Mouse (Mus musculus) limb, embryonic 10.5 days (tissue): ENCODE data around the gene B430306N03Rik. TPM values are rescaled to one million over a fixed set of nuclear protein-coding genes. Genes with fewer than 3 reads are reported as not detected.
"Not testable (repeated sequence)": the region's sequence is repeated elsewhere in the genome, so short reads cannot be mapped to it uniquely, and the experiment has no call there.

Source experiments
- DNase-seq: peaks from one replicate; pipeline ENCODE4 v3.0.0-alpha.2; 2017; ENCODE audit warnings: low spot score
- H3K27ac ChIP-seq: fragments of 300-500 bp; sonication (generic); 2 replicates; pipeline ENCODE4 v1.5.1; 2016; ENCODE audit warnings: mild to moderate bottlenecking
- H3K27me3 ChIP-seq: fragments of 300-500 bp; sonication (generic); 2 replicates; pipeline ENCODE4 v1.6.1; 2016; ENCODE audit warnings: low read depth, mild to moderate bottlenecking; ENCODE audit not compliant: poor library complexity, severe bottlenecking
- H3K36me3 ChIP-seq: fragments of 300-500 bp; sonication (generic); 2 replicates; pipeline ENCODE4 v1.6.1; 2016; ENCODE audit warnings: mild to moderate bottlenecking, moderate library complexity
- H3K4me1 ChIP-seq: fragments of 300-500 bp; sonication (generic); 2 replicates; pipeline ENCODE4 v1.6.1; 2016
- H3K4me3 ChIP-seq: fragments of 300-500 bp; sonication (generic); 2 replicates; pipeline ENCODE4 v1.5.1; 2016; ENCODE audit warnings: mild to moderate bottlenecking, moderate library complexity
- H3K9me3 ChIP-seq: fragments of 300-500 bp; sonication (generic); replicated peaks from 2 replicates; pipeline ENCODE4 v1.6.1; 2016; ENCODE audit warnings: mild to moderate bottlenecking
- WGBS: fragments of 180-500 bp; shearing (Covaris S2); methylation state at CpG from one replicate; pipeline ENCODE4 v1.1.7; 2016; 5-methylcytosine and 5-hydroxymethylcytosine counted together
- polyA plus RNA-seq: library from polyadenylated mRNA; unstranded; fragments of >200 nt; fragmentation: Nextera tagmentation; extraction: Ambion mirVana; gene quantifications from 2 replicates; pipeline ENCODE4 v1.2.1, GENCODE M21; 2016

The B430306N03Rik gene
- polyA plus RNA-seq, 1 experiment from 2014 or later: not detected

DNA sequence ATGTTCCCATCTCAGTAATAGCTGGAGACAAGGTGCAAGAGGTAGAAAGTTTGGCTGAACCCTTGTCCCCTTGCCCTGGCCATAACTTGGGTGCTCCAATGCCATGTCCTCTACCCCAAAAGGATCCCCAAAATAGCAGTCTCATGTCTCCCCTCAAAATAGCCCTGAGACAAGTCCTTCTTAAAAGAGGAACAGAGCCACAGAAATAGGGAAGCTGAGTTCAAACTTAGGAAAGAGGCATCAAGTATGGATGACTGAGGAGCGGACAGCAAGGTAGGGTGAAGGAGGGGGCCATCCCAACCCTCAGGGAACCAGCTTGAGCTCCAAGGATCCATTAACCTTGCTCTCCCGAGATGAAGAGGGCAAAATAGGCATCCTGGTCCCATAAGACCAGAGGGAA, 31.3 kb downstream of the B430306N03Rik start:
- Histone ChIP-seq H3K4me1 (0 out of 2 replicates have a peak, but pooled peaks cover 2% of the 10 kb centered on the region), H3K4me3 (no peak overlapping the region), H3K27ac (no peak overlapping the region), H3K9me3 (no peaks in the 10 kb centered on the region), H3K27me3 (no peaks in the 10 kb centered on the region), H3K36me3 (no peaks in the 10 kb centered on the region)
- 80% methylated on average over 2 of the region's 2 CpGs for WGBS
- DNase-seq: no peak

DNA sequence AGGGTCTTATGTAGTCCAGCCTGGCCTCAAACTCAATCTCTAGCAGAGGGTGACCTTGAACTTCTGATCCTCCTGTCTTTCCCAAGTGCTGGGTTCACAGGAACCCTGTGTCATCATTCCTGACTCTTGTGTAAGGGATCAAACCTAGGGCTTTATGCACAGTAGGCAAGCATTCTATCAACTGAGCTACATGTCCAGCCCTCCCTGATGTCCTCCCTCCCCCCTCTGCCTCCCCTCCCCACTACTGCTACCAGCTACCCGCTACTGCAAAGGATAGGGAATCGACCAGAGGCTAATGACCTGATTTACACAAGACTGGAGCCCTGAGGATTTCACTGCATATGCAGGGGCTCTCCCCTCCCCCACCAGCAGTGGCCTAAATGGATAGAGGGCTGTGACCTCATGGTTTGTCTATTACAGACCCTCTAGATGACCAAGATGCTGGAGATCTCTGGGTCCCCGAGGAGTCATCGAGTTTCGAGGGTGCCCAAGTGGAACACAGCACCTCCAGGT, 34.8 kb downstream of the B430306N03Rik start:
- no peak for DNase-seq
- Histone ChIP-seq H3K27ac (no peak overlapping the region), H3K36me3 (no peaks in the 10 kb centered on the region), H3K9me3 (no peaks in the 10 kb centered on the region), H3K4me3 (no peak overlapping the region), H3K27me3 (no peaks in the 10 kb centered on the region), H3K4me1 (0 out of 2 replicates have a peak, but pooled peaks cover 2% of the 10 kb centered on the region)
- 85% methylated on average over 5 of the region's 5 CpGs for WGBS

GRCm38 (mm10) chr17:48352976-48353375, 37.0 kb downstream of the B430306N03Rik start:
- H3K36me3 ChIP-seq, H3K9me3 ChIP-seq, H3K27ac ChIP-seq, H3K27me3 ChIP-seq, H3K4me1 ChIP-seq, H3K4me3 ChIP-seq, DNase-seq: not testable (repeated sequence)
- 87% methylated on average over 7 of the region's 7 CpGs for WGBS

GRCm38 (mm10) chr17:48355822-48356221, 39.9 kb downstream of the B430306N03Rik start:
- H3K36me3 ChIP-seq: no peaks in the 10 kb centered on the region
- no peak for DNase-seq
- WGBS: 93% methylated on average over 3 of the region's 3 CpGs

DNA sequence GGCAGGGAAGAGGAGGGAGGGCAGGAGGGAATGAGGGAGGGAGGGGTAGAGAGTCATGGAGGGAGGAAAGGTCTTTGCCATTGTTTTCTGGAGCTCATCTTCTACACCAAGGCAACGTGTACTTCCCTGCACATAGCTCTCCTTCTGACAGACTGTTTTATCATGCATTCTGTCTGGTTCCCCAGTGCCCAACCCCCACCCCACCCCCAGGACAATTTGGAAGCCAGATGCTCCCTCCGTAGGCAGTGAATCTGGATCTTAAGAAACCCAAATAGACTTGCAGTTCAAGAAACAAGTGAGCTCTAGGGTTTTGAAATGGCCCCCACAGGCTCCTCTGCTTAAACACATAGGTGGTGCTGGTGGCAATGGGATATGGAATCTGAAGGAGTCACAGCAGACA, 42.0 kb downstream of the B430306N03Rik start:
- Histone ChIP-seq H3K9me3 (no peaks in the 10 kb centered on the region), H3K4me1 (no peaks in the 10 kb centered on the region), H3K4me3 (no peak overlapping the region), H3K36me3 (no peaks in the 10 kb centered on the region), H3K27me3 (no peaks in the 10 kb centered on the region), H3K27ac (no peak overlapping the region)
- no peak for DNase-seq
- 66% methylated on average over 2 of the region's 2 CpGs for WGBS

More at GRCm38 (mm10) chr17:48355822-48356221, 39.9 kb downstream of the B430306N03Rik start:
- H3K27ac ChIP-seq: no peak overlapping the region
- H3K9me3 ChIP-seq: no peaks in the 10 kb centered on the region
- H3K4me1 ChIP-seq: 0 out of 2 replicates have a peak, but pooled peaks cover 1% of the 10 kb centered on the region
- no peak overlapping the region for H3K4me3 ChIP-seq
- no peaks in the 10 kb centered on the region for H3K27me3 ChIP-seq

DNA sequence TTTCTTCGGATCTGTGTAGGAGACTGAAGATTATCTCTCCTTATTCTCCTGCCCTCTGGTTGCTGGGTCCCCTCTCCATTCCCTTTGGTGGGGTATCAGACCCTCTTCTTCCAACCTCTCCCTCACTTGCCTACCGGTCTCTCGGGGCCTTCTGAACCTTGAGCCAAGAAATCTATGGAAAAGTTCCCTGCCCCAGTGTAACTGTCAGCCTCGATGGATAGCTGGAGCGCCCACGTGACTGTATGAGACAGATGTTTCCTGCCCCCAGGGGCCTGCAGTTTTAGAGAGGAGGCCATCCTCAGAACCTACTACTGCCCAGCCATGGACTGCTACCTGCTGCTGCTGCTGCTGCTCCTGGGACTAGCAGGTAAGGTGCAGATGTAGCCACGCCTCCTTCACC, 43.7 kb downstream of the B430306N03Rik start, which contains the start of gene Treml1:
Gene Treml1 (plus strand): TSS at position 301 of the 400 bp plus-strand sequence.
- no peaks in the 10 kb centered on the region for H3K9me3 ChIP-seq
- no peaks in the 10 kb centered on the region for H3K27me3 ChIP-seq
- H3K36me3 ChIP-seq: no peaks in the 10 kb centered on the region
- H3K4me1 ChIP-seq: no peaks in the 10 kb centered on the region
- H3K27ac ChIP-seq: no peak within 1 kb of the TSS
- no peak within 1 kb of the TSS for H3K4me3 ChIP-seq
- DNase-seq: no peak
- 71% methylated on average over 7 of the region's 7 CpGs for WGBS

GRCm38 (mm10) chr17:48360462-48360861, 44.5 kb downstream of the B430306N03Rik start:
- Histone ChIP-seq H3K9me3 (no peaks in the 10 kb centered on the region), H3K36me3 (no peaks in the 10 kb centered on the region), H3K4me1 (no peaks in the 10 kb centered on the region), H3K4me3 (no peak overlapping the region), H3K27ac (no peak overlapping the region), H3K27me3 (no peaks in the 10 kb centered on the region)
- WGBS: 72% methylated on average over 4 of the region's 4 CpGs
- DNase-seq: no peak

DNA sequence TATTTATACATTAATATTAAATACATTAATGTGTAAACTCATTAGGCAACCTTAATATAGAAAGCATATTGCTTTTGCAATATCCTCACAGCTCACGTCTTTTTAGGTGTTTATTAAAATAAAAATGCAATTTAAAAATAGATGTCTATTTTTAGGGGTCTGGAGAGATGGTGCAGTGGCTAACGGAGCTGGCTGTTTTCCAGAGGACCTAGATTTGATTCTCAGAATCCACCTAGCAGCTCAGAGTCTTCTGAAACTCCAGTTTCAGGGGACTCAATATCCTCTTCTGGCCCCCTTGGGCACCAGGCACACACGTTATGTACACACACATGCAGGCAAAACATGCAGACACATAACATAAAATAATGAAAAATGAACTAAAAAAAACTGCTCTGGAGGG, 46.4 kb downstream of the B430306N03Rik start:
- H3K27ac ChIP-seq: no peak overlapping the region
- no peaks in the 10 kb centered on the region for H3K4me1 ChIP-seq
- H3K36me3 ChIP-seq: no peaks in the 10 kb centered on the region
- no peak overlapping the region for H3K4me3 ChIP-seq
- H3K27me3 ChIP-seq: no peaks in the 10 kb centered on the region
- no peaks in the 10 kb centered on the region for H3K9me3 ChIP-seq
- no peak for DNase-seq
- WGBS: 88% methylated on average over 3 of the region's 3 CpGs

DNA sequence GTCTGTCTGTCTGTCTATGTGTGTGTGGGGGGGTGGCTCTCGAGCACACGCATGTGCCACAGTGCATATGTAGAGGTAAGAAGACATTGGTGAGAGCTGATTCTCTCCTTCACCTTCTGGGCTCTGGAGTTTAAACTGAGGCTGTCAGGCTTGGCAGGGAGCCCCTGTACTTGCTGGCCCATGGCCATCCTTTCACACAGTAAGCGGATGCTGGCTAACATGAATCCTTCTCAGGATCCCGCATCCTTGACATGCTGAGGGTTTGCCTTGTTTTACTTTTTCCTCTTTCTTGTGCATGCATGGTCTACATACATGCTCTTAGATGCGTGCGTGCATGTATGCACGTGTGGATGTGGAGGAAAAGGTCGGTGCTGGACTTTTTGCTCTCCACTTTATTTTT, 47.0 kb downstream of the B430306N03Rik start:
- Histone ChIP-seq H3K36me3 (no peaks in the 10 kb centered on the region), H3K9me3 (no peaks in the 10 kb centered on the region), H3K4me1 (no peaks in the 10 kb centered on the region), H3K27ac (no peak overlapping the region), H3K4me3 (no peak overlapping the region), H3K27me3 (no peaks in the 10 kb centered on the region)
- DNase-seq: no peak
- 91% methylated on average over 8 of the region's 8 CpGs for WGBS

- no peak overlapping the region for H3K4me3 ChIP-seq
- no peaks in the 10 kb centered on the region for H3K36me3 ChIP-seq
- no peak for DNase-seq
- no peaks in the 10 kb centered on the region for H3K4me1 ChIP-seq
- no peak overlapping the region for H3K27ac ChIP-seq
- H3K27me3 ChIP-seq: no peaks in the 10 kb centered on the region
- WGBS: 85% methylated on average over 6 of the region's 6 CpGs
- H3K9me3 ChIP-seq: no peaks in the 10 kb centered on the region
These were observed 47.6 kb downstream of the B430306N03Rik start for GRCm38 (mm10) chr17:48363421-48363965.

DNA sequence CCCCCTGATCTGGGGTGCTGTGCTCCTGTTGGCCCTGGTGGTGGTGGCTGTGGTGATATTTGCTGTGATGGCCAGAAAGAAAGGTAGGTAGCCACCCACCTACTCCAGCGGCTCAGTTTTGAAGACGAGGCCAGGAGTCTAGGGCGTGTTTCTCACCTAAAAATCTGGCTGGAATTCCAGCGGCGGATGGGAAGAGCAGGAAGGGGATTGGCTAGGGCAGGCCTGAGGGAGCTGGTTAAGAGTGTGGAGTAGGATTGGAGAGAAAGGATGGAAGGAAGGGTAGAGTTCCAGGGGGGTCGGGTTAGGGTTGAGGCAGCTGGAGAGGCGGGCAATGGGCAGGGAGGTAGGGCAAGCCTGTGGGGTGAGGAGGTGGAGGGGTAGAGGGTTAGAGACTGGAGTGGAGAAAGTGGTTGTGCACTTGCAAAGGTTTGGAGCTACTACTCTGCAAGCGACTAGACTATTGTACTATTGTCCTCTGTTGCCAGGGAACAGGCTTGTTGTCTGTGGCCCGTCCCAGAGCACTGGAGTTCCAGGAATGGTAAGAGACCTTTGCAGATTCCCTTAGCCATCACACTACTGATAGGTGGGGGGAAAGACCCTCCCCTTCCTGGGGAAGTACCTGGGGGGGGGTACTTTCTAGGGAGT, 49.7 kb downstream of the B430306N03Rik start:
- DNase-seq: no peak
- H3K36me3 ChIP-seq: no peaks in the 10 kb centered on the region
- H3K27ac ChIP-seq: no peak overlapping the region
- H3K9me3 ChIP-seq: no peaks in the 10 kb centered on the region
- 86% methylated on average over 9 of the region's 9 CpGs for WGBS
- no peaks in the 10 kb centered on the region for H3K27me3 ChIP-seq
- no peaks in the 10 kb centered on the region for H3K4me1 ChIP-seq
- no peak overlapping the region for H3K4me3 ChIP-seq

DNA sequence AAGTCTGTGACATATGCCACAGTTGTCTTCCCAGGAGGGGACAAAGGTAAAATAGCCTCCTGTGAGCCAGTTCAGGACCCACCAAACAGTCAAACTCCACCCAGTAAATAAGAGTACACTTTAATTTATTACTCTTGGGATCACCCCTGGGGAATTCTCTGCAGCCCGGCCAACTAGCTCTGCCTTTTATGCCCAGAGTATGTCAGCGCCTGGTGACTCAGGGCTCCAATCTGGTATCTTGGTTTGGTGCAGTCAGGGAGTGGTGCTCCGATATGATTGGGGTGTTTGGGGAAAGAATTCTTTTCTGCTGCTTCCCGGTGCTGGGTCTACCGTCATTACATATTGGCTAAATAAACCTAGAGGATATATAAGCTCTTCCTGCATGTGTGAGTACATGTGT, 50.9 kb downstream of the B430306N03Rik start:
- H3K27ac ChIP-seq: no peak overlapping the region
- H3K4me1 ChIP-seq: no peaks in the 10 kb centered on the region
- no peak overlapping the region for H3K4me3 ChIP-seq
- DNase-seq: no peak
- H3K9me3 ChIP-seq: no peaks in the 10 kb centered on the region
- H3K27me3 ChIP-seq: no peaks in the 10 kb centered on the region
- 90% methylated on average over 5 of the region's 5 CpGs for WGBS
- no peaks in the 10 kb centered on the region for H3K36me3 ChIP-seq

DNA sequence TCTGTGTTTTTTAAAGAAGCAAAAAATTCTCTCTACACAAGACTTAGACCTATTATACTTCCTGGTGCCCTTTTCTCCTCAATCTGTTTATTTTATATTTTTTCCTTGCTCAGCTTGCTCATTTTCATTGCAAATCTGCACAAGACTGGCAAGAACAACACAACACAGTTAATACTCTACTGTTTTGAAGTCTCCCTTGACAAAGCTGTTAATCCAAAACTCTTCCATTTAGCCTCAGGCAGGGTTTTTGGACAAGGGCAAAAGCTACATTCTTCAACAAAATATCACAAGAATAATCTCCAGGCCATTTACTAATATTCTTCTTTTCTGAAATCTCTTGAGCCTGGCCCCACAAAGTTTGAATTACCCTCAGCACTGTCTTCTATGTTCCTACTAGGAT, 55.7 kb downstream of the B430306N03Rik start:
- no peak for DNase-seq
- Histone ChIP-seq H3K9me3 (no peaks in the 10 kb centered on the region), H3K4me3 (no peak overlapping the region), H3K27me3 (no peaks in the 10 kb centered on the region), H3K4me1 (no peaks in the 10 kb centered on the region), H3K27ac (no peak overlapping the region), H3K36me3 (no peaks in the 10 kb centered on the region)
